Mouse (Mus musculus): ENCODE data around the gene Hbs1l.

Gene Hbs1l

GRCm38 (mm10) chr10:21295759-21296621 lies at the start of gene Hbs1l:
Gene Hbs1l, plus strand, starts transcription at chr10:21295979.
- in situ Hi-C loops (cut with MboI, MseI), result loop anchor here (10.0 kb wide), 1 partner anchor 131 kb away; the partner anchor contains the start of gene Myb

- in situ Hi-C loops (cut with MboI, MseI), result loop anchor here (10.0 kb wide), 1 partner anchor 64 kb away; no protein-coding TSS in a partner anchor
Measured at GRCm38 (mm10) chr10:21248556-21248955, 47.2 kb upstream of the Hbs1l start.

- in situ Hi-C loops (cut with MboI, MseI), result no loop called here
Measured at GRCm38 (mm10) chr10:21251881-21252534, 43.8 kb upstream of the Hbs1l start.

GRCm38 (mm10) chr10:21252800-21253199 lies 43.0 kb upstream of the Hbs1l start:
- in situ Hi-C loops (cut with MboI, MseI), result no loop called here

- in situ Hi-C loops (cut with MboI, MseI), result no loop called here
Measured at GRCm38 (mm10) chr10:21254266-21255140, 41.3 kb upstream of the Hbs1l start.

GRCm38 (mm10) chr10:21257244-21257643 lies 38.5 kb upstream of the Hbs1l start:
- in situ Hi-C loops (cut with MboI, MseI), result no loop called here

GRCm38 (mm10) chr10:21259649-21260048 lies 36.1 kb upstream of the Hbs1l start:
- in situ Hi-C loops (cut with MboI, MseI), result loop anchor here (5.0 kb wide), 1 partner anchor 613 kb away; no protein-coding TSS in a partner anchor

- in situ Hi-C loops (cut with MboI, MseI), result no loop called here
Measured at GRCm38 (mm10) chr10:21265188-21265587, 30.6 kb upstream of the Hbs1l start.

- in situ Hi-C loops (cut with MboI, MseI), result no loop called here
Measured at GRCm38 (mm10) chr10:21267452-21267851, 28.3 kb upstream of the Hbs1l start.

GRCm38 (mm10) chr10:21268786-21269410 lies 26.9 kb upstream of the Hbs1l start:
- in situ Hi-C loops (cut with MboI, MseI), result no loop called here

- in situ Hi-C loops (cut with MboI, MseI), result no loop called here
Measured at GRCm38 (mm10) chr10:21269920-21270319, 25.9 kb upstream of the Hbs1l start.

- in situ Hi-C loops (cut with MboI, MseI), result no loop called here
Measured at GRCm38 (mm10) chr10:21270905-21271304, 24.9 kb upstream of the Hbs1l start.

- in situ Hi-C loops (cut with MboI, MseI), result no loop called here
Measured at GRCm38 (mm10) chr10:21271310-21271709, 24.5 kb upstream of the Hbs1l start.

GRCm38 (mm10) chr10:21271785-21272184 lies 24.0 kb upstream of the Hbs1l start:
- in situ Hi-C loops (cut with MboI, MseI), result no loop called here

- in situ Hi-C loops (cut with MboI, MseI), result no loop called here
Measured at GRCm38 (mm10) chr10:21287243-21288127, 8.3 kb upstream of the Hbs1l start.

- in situ Hi-C loops (cut with MboI, MseI), result loop anchor here (10.0 kb wide), 1 partner anchor 126 kb away; the partner anchor contains the start of gene Myb
Measured at GRCm38 (mm10) chr10:21291228-21291627, 4.6 kb upstream of the Hbs1l start.

- in situ Hi-C loops (cut with MboI, MseI), result loop anchor here (10.0 kb wide), 1 partner anchor 129 kb away; the partner anchor contains the start of gene Myb
Measured at GRCm38 (mm10) chr10:21294217-21294616, 1.6 kb upstream of the Hbs1l start.

- in situ Hi-C loops (cut with MboI, MseI), result loop anchor here (10.0 kb wide), 1 partner anchor 131 kb away; the partner anchor contains the start of gene Myb
Measured at GRCm38 (mm10) chr10:21295397-21295758, 401 bp upstream of the Hbs1l start.

- in situ Hi-C loops (cut with MboI, MseI), result loop anchor here (10.0 kb wide), 1 partner anchor 134 kb away; the partner anchor contains the start of gene Myb
Measured at GRCm38 (mm10) chr10:21298972-21299371, 3.2 kb downstream of the Hbs1l start.

GRCm38 (mm10) chr10:21301822-21302221 lies 6.0 kb downstream of the Hbs1l start:
- in situ Hi-C loops (cut with MboI, MseI), result loop anchor here (10.0 kb wide), 1 partner anchor 957 kb away; the partner anchor contains the start of gene Mtfr2
